Mouse (Mus musculus): ENCODE data around the gene Sh3pxd2b. TPM values are rescaled to one million over a fixed set of nuclear protein-coding genes. Genes with fewer than 3 reads are reported as not detected.
A peak's percentile ranks its signal among the peaks of the same experiment; 100 is the strongest.

Sh3pxd2b gene
- polyA plus RNA-seq, 1 experiment = 3.7 TPM

DNA sequence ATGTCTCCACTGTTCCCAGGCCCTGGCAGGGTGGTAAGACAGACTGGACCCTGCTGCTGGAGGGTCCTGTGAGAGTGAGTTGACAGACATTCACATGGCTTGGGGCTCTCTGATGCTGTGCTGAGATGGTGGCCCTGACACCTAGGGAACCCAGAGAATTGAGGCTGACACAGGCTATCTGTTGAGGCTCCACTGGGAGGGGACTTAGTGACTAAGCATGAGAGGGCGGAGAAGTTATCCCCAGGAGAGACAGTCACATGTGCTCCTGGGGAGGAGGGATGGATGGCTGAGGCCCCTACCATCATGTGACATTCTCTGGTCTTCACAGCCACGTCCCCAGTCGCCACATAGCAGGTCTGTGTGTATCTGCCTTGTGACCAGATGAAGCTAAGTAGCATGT is 15.6 kb downstream of the Sh3pxd2b start:
- TF ChIP-seq POLR2A (IDR thresholded peaks at IDR 0.05; ENCODE audit: low read depth, low read length) (no peak), CTCF (conservative IDR thresholded peaks at IDR 0.05; ENCODE audit: insufficient read depth, insufficient read length, low read depth, low read length) (no peak)
- no peaks in the 10 kb centered on the region for H3K27me3 ChIP-seq (replicated peaks; ENCODE audit: control insufficient read depth, insufficient read depth, low read length)
- 76% methylated on average over 3 of the region's 3 CpGs for WGBS
- H3K27ac ChIP-seq (ENCODE audit: insufficient read depth, low read depth, low read length) = no peak overlapping the region
- DNase-seq = no peak
- no peaks in the 10 kb centered on the region for H3K4me1 ChIP-seq (ENCODE audit: control insufficient read depth, insufficient read depth, low read length)
- no peak overlapping the region for H3K4me3 ChIP-seq (ENCODE audit: insufficient read depth, low read depth, low read length)
- H3K36me3 ChIP-seq (ENCODE audit: control insufficient read depth, insufficient read depth, low read length) = no peaks in the 10 kb centered on the region

- WGBS = 56% methylated on average over 3 of the region's 3 CpGs
- TF ChIP-seq CTCF (conservative IDR thresholded peaks at IDR 0.05; ENCODE audit: insufficient read depth, insufficient read length, low read depth, low read length) (no peak), POLR2A (IDR thresholded peaks at IDR 0.05; ENCODE audit: low read depth, low read length) (no peak)
- Histone ChIP-seq H3K4me1 (ENCODE audit: control insufficient read depth, insufficient read depth, low read length) (no peaks in the 10 kb centered on the region), H3K27ac (ENCODE audit: insufficient read depth, low read depth, low read length) (no peak overlapping the region), H3K4me3 (ENCODE audit: insufficient read depth, low read depth, low read length) (no peak overlapping the region), H3K36me3 (ENCODE audit: control insufficient read depth, insufficient read depth, low read length) (no peaks in the 10 kb centered on the region), H3K27me3 (replicated peaks; ENCODE audit: control insufficient read depth, insufficient read depth, low read length) (no peaks in the 10 kb centered on the region)
- peak; percentile 17 for DNase-seq
Observed at GRCm38 (mm10) chr11:32363610-32364220, 16.1 kb downstream of the Sh3pxd2b start.

DNA sequence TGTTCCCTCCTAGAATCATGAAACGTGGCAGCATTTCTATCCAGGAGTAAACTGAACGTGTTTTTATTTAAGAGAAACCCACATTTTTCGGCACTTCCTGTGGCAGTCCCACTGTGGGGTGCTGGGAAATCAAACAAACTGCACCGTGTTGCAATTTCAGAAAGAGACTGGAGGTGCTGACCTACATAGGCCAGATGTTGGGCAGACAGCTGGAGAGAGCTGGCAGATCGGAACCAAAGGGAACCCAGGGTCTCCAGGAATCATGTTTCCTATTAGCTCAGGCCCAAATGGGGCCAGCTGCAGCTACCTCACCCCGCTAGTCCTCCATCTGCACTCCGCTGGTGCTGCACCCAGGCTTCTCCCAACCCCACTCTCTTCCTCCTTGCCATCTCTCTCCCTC is 16.8 kb downstream of the Sh3pxd2b start:
- 81% methylated on average over 7 of the region's 7 CpGs for WGBS
- Histone ChIP-seq H3K27ac (ENCODE audit: insufficient read depth, low read depth, low read length) (no peak overlapping the region), H3K4me3 (ENCODE audit: insufficient read depth, low read depth, low read length) (no peak overlapping the region), H3K27me3 (replicated peaks; ENCODE audit: control insufficient read depth, insufficient read depth, low read length) (no peaks in the 10 kb centered on the region), H3K4me1 (ENCODE audit: control insufficient read depth, insufficient read depth, low read length) (no peaks in the 10 kb centered on the region), H3K36me3 (ENCODE audit: control insufficient read depth, insufficient read depth, low read length) (no peaks in the 10 kb centered on the region)
- no peak for TF ChIP-seq CTCF (conservative IDR thresholded peaks at IDR 0.05; ENCODE audit: insufficient read depth, insufficient read length, low read depth, low read length)
- TF ChIP-seq POLR2A (IDR thresholded peaks at IDR 0.05; ENCODE audit: low read depth, low read length) = no peak
- no peak for DNase-seq

GRCm38 (mm10) chr11:32365498-32365897 is 17.9 kb downstream of the Sh3pxd2b start:
- no peaks in the 10 kb centered on the region for H3K36me3 ChIP-seq (ENCODE audit: control insufficient read depth, insufficient read depth, low read length)
- WGBS = 83% methylated on average over 4 of the region's 4 CpGs
- no peak overlapping the region for H3K27ac ChIP-seq (ENCODE audit: insufficient read depth, low read depth, low read length)
- DNase-seq = no peak
- H3K4me1 ChIP-seq (ENCODE audit: control insufficient read depth, insufficient read depth, low read length) = no peaks in the 10 kb centered on the region
- TF ChIP-seq POLR2A (IDR thresholded peaks at IDR 0.05; ENCODE audit: low read depth, low read length) = no peak
- no peak for TF ChIP-seq CTCF (conservative IDR thresholded peaks at IDR 0.05; ENCODE audit: insufficient read depth, insufficient read length, low read depth, low read length)
- H3K27me3 ChIP-seq (replicated peaks; ENCODE audit: control insufficient read depth, insufficient read depth, low read length) = no peaks in the 10 kb centered on the region
- no peak overlapping the region for H3K4me3 ChIP-seq (ENCODE audit: insufficient read depth, low read depth, low read length)

GRCm38 (mm10) chr11:32367056-32367455 is 19.4 kb downstream of the Sh3pxd2b start:
- Histone ChIP-seq H3K4me1 (ENCODE audit: control insufficient read depth, insufficient read depth, low read length) (no peaks in the 10 kb centered on the region), H3K27ac (ENCODE audit: insufficient read depth, low read depth, low read length) (no peak overlapping the region), H3K36me3 (ENCODE audit: control insufficient read depth, insufficient read depth, low read length) (no peaks in the 10 kb centered on the region), H3K27me3 (replicated peaks; ENCODE audit: control insufficient read depth, insufficient read depth, low read length) (no peaks in the 10 kb centered on the region), H3K4me3 (ENCODE audit: insufficient read depth, low read depth, low read length) (no peak overlapping the region)
- no peak for DNase-seq
- WGBS = 70% methylated on average over 2 of the region's 2 CpGs
- no peak for TF ChIP-seq CTCF (conservative IDR thresholded peaks at IDR 0.05; ENCODE audit: insufficient read depth, insufficient read length, low read depth, low read length)
- TF ChIP-seq POLR2A (IDR thresholded peaks at IDR 0.05; ENCODE audit: low read depth, low read length) = no peak

- H3K36me3 ChIP-seq (ENCODE audit: control insufficient read depth, insufficient read depth, low read length) = no peaks in the 10 kb centered on the region
- no peak overlapping the region for H3K4me3 ChIP-seq (ENCODE audit: insufficient read depth, low read depth, low read length)
- WGBS = 94% methylated on average over 3 of the region's 3 CpGs
- no peak for DNase-seq
- H3K27me3 ChIP-seq (replicated peaks; ENCODE audit: control insufficient read depth, insufficient read depth, low read length) = no peaks in the 10 kb centered on the region
- TF ChIP-seq CTCF (conservative IDR thresholded peaks at IDR 0.05; ENCODE audit: insufficient read depth, insufficient read length, low read depth, low read length) (no peak), POLR2A (IDR thresholded peaks at IDR 0.05; ENCODE audit: low read depth, low read length) (no peak)
- H3K27ac ChIP-seq (ENCODE audit: insufficient read depth, low read depth, low read length) = no peak overlapping the region
- H3K4me1 ChIP-seq (ENCODE audit: control insufficient read depth, insufficient read depth, low read length) = no peaks in the 10 kb centered on the region
Observed at GRCm38 (mm10) chr11:32368986-32369385, 21.4 kb downstream of the Sh3pxd2b start.

GRCm38 (mm10) chr11:32370881-32371280 is 23.3 kb downstream of the Sh3pxd2b start:
- Histone ChIP-seq H3K27me3 (replicated peaks; ENCODE audit: control insufficient read depth, insufficient read depth, low read length) (no peaks in the 10 kb centered on the region), H3K4me3 (ENCODE audit: insufficient read depth, low read depth, low read length) (no peak overlapping the region), H3K4me1 (ENCODE audit: control insufficient read depth, insufficient read depth, low read length) (no peaks in the 10 kb centered on the region), H3K27ac (ENCODE audit: insufficient read depth, low read depth, low read length) (no peak overlapping the region), H3K36me3 (ENCODE audit: control insufficient read depth, insufficient read depth, low read length) (no peaks in the 10 kb centered on the region)
- TF ChIP-seq CTCF (conservative IDR thresholded peaks at IDR 0.05; ENCODE audit: insufficient read depth, insufficient read length, low read depth, low read length) (no peak), POLR2A (IDR thresholded peaks at IDR 0.05; ENCODE audit: low read depth, low read length) (no peak)
- DNase-seq = no peak
- WGBS = 40% methylated on average over 1 of the region's 1 CpGs

Data from kidney, adult 2 months (tissue).